Mouse (Mus musculus): Measurements from ENCODE around the gene Prkn.

Gene Prkn

DNA sequence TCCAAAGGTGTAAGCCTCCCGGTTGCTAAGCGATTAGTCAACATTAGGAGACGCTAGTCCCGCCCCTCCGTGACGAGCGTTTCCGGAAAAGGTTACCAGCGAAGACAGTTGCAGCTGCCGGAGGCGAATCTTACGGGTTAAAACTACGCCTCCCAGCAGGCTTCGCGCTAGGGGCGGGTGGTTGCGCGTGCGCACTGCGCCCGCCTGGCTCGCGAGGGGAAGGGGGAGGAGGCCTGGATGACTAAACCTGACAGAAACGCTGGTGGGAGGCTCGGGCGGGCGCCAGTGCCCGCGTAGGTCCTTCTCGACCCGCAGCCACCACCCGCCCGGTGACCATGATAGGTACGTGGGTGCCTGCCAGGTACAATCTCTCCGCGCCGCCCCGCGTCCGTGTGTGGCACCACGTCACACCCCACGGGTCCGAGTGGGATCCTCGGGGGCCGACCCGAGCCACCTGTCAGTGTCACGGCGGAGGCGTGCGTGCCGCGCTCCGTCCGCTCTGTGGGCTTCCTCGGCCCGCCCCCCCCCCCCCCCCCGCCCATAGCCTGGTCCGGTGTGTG, at the start of gene Prkn, which contains the start of gene Pacrg:
Gene Prkn, plus strand, starts transcription at position 237 of the 560 bp plus-strand sequence.
Gene Pacrg, minus strand, starts transcription at position 164 of the 560 bp plus-strand sequence.
- DNase-seq (ENCODE audit: low spot score): peak; percentile 93

DNA sequence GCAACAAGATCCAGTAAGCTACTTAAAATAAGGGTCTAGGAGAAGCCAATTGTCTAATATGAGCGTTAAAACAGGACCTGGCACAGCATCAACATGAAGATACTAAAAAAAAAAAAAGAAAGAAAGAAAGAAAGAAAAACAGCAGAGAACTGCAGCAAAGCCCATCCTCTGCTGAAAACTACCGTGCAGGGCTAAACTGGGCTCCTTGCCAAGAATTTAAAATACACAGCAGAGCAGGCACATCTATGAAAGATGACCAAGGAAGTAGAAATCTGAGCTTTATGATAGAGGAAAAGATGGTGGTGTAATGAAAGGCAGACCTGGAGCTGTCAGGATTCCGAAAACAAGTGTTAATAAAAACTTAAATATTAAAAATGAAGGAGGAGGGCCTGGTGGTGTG, 48.5 kb upstream of the Prkn start:
- DNase-seq (ENCODE audit: low spot score): no peak

GRCm38 (mm10) chr17:10806692-10807091, 33.5 kb upstream of the Prkn start:
- no peak for DNase-seq (ENCODE audit: low spot score)

- DNase-seq (ENCODE audit: low spot score): no peak
Measured at GRCm38 (mm10) chr17:10807261-10807998, 32.8 kb upstream of the Prkn start.

DNA sequence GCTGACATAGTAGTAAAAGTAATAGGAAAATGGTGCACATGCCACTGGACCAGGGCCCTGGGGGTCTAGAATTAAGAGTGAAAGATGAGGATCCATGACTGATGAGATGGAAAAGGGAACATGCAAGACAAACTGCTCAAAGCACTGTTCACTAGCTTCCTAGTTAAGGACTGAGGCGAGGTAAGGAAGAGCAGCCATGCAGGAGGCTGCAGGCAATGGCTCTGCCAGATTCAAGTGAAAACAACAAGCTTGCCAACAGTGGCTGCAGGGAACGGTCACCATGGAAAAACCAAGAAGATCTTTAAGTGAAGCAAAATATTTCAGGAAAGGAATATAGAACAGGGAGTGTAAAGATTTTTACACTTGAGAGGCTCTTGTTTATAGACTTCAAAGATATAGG, 31.6 kb upstream of the Prkn start:
- DNase-seq (ENCODE audit: low spot score): no peak

DNA sequence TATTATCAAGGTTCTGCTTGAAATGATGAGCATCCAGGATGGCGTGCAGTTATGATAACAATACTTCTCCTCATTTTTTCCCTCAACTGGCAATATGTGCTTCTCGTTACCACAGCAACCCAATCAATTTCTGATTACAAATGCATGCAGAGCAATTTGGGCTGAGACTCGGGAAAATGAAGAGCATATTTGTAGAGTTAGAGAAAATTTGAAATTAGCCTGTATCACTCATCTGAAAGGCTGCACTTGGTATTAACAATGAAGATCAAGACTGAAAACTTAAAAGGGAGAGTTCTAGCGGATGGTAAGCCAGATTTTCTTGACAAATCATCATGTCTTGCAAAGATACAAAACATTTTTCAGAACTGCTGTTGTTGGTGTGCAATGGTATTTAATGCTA, 21.2 kb upstream of the Prkn start:
- no peak for DNase-seq (ENCODE audit: low spot score)

DNA sequence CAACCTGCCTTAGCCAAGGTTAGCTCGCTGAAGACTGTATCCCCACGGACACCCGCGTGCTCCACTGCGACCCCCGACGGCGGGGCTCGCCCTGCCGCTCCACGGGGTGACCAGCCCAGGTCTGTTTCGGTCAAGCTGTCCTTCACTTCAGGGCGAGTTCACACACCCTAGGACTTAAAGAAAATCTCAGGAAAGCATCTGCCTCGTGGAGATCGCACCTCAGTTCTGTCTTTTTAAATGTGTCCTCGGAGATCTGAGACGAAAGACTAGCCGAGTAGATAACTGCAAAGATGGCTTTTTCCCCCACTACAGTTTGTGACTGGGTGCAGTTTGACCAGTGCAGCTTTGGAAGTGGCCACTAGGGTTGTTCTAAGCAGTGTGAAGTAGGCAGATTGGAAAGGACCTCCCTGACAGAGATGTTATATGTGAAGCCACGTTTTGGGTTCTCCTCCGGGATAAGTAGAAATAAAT, 582 bp downstream of the Prkn start:
- peak; percentile 3 for DNase-seq (ENCODE audit: low spot score)

DNA sequence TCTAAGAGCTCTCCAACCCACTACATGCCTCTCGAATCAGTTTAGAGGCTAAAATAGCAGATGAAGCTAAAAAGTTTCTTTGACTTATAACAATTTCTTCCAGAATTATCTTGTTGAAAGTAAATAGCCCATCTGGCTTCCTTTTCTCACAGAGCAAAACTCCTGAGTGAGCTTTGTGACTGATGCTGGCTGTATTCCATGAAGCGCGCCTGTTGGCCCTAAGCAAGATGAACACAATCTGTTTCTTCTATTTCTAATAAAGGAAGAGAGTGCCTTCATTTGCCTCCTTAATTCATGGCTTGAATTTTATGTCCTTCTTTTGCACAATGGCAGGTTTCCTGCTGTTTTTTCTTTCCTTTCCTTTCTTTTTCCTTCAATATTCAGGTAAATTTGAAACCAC, 14.0 kb downstream of the Prkn start:
- no peak for DNase-seq (ENCODE audit: low spot score)

GRCm38 (mm10) chr17:10874208-10875187, 34.3 kb downstream of the Prkn start:
- no peak for DNase-seq (ENCODE audit: low spot score)

GRCm38 (mm10) chr17:10878986-10879385, 38.8 kb downstream of the Prkn start:
- DNase-seq (ENCODE audit: low spot score): no peak

GRCm38 (mm10) chr17:10882260-10882659, 42.1 kb downstream of the Prkn start:
- DNase-seq (ENCODE audit: low spot score): no peak

DNA sequence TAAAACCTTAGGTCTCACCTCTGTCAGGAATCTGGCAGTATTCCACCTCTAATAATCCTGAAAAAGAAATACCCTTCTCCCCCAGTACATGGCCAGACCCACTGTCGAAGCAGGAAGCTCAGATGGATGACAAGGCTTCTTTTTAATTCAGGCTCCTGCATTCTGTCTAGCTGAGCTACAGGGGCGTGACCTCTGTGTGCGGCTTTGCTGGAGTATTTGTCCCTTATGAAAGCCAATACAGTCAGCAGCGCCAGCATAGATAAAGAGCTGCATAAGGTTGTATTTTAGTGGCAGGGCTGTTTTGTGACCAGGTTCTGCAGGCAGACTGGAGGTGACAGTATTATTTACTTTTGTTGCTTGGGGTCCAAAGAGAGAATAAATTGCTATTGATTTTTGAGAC, 47.7 kb downstream of the Prkn start:
- DNase-seq (ENCODE audit: low spot score): no peak

- no peak for DNase-seq (ENCODE audit: low spot score)
Measured at GRCm38 (mm10) chr17:10901686-10902228, 61.6 kb downstream of the Prkn start.

DNA sequence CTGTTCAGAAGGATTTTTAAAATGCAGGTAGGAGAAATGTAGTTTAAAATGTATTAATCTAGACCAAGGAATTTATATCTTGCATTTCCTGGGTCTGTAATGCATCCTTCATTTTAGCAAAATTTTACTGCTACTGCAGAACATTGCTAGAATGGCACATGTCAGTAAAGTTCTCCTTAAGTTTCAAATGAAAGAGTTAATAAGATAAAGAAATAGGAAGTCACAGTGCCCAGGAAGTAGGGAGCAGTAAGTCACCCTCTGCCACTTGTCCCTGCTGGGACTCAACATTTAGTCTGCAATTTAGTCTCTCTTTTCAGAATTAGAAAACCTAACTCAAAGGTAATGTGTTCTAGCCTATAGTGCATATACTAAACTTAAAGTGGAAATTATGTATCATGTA, 96.5 kb downstream of the Prkn start:
- no peak for DNase-seq (ENCODE audit: low spot score)

DNA sequence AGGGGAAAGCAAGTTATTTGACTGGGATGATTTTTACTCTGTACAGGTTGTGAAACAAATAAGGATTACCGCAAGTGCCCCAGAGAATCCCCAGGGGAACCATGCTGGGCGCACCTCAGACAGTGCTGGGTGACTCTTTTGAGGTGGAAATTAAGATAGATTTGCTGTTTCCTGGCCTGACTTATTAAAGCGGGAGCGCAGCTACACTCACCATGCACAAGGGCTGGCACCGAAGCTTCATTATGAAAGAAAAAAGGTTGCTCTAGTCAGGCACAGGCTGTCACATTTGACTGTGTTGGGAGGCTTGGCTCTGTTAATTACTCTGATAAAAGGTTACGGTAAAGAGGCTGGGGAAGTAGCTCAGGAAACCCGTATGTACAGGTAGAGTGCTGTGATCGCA, 97.7 kb downstream of the Prkn start:
- no peak for DNase-seq (ENCODE audit: low spot score)

- no peak for DNase-seq (ENCODE audit: low spot score)
Measured at GRCm38 (mm10) chr17:10938755-10939154, 98.6 kb downstream of the Prkn start.

DNA sequence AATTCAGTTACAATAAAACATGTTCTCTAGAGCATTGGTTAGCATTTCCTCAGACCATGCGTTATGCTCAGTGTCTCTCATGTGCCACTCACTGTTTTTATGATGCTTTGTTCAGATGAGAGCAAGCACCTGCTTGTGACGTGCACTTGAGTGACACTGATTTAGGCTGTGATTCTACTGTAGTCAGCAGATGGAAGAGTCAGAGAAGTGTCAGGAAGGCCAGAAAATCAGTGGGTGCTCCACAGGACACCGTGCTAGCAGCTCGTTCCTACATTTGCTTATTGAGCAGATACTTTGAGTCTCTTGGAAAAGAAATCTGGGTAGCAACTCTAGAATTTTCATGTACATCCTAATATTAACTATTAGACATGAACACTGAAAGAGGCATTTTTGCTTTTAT, 106.4 kb downstream of the Prkn start:
- no peak for DNase-seq (ENCODE audit: low spot score)

GRCm38 (mm10) chr17:10947614-10948013, 107.4 kb downstream of the Prkn start:
- no peak for DNase-seq (ENCODE audit: low spot score)

DNA sequence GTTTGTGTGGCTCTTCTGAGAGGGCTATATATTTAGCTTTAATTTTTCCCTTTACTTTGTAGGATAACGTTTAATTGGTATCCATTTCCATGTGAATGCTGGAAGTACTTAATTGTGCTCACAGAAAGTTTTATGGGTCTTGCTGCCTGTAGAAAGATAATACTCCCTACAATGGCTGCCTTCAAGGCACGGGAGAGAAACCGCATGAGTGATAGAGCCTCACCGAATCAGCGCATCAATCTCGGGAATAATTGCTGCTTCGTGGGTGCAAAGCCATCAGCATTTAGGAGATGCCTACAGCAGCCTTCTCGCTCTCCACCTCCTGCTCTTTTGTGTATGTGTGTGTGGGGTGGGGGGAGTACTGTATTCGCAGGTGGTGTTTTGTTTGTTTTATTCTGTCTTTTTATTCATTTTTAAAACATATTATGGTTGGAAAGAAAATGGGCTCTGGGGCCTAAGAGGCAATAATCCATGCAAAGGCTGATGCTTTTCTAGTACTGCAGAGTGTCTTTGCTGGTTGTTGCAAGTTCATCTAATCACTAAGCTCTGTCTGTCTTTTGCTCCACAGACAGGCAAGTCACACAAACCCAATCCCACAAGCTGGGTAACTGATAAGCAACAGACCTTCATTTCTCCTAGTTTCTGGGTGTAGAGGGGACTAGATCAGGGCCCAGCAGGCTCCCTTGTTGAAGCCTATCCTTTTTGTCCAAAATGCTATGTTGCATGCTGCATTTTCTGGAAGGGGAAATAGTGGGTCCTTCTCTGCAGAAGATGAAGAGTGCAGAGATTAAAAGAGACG, 119.1 kb downstream of the Prkn start:
- no peak for DNase-seq (ENCODE audit: low spot score)

DNA sequence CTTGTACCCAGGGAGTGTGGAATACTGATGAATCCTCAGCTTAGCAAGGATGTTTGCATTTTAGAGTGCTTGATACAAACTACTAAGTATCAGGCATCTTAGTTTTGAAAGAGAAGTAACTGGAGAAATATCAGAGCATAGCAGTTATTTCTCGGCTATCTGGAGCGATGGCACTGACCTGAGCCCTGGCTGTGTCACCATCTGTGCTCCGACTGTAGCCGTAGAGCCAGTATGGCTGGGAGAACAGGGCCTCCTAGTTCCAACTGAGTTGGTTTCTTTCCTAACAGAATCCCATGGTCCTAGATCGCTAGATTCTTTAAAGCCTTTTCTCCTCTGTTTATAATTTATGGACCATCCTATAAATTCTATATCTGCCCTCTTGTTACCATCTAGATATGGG, 122.0 kb downstream of the Prkn start:
- no peak for DNase-seq (ENCODE audit: low spot score)

DNA sequence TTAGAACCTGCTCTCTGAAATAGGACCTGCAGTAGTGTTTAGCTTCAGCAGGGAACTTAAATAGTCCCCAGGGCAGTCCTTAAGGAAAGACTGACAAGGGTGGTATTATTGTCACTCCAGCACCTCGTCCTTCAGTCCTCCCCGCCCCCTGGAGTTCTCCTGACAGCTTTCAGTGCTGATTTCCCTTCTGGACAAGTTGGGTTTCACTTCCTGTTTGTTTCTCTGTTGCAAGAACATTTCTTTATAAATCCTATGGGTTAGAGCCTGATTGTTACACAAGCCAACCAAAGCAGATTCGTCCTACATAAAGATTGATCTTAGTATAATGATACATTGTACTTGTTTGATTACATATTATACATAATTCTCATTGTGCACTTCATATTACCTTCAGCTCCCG, 142.0 kb downstream of the Prkn start:
- DNase-seq (ENCODE audit: low spot score): no peak

All from ovary, postnatal 10 days (tissue).